Mouse (Mus musculus): Measurements from ENCODE around the gene Foxred2.

The Foxred2 gene

DNA sequence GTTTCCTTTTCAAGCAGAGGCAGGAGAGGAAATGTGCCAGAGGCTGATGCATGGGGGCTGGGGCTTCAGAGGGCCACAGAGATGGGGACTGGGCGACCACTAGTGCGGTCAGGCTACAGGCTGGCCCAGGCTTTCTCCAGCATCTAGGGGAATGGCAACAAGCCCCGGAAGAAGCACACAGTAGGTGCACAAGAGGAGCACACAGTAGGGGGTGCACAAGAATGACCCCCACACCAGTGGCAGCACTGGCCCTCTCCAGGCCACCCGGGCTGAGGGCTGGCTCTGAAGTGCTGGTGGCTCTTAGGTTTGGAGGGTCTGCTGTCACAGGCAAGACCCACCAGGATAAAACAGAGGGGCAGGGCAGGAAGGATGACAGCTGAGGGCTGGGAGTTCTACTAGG, 41.2 kb downstream of the Foxred2 start:
- DNase-seq (ENCODE audit: low read depth, low spot score), result no peak

DNA sequence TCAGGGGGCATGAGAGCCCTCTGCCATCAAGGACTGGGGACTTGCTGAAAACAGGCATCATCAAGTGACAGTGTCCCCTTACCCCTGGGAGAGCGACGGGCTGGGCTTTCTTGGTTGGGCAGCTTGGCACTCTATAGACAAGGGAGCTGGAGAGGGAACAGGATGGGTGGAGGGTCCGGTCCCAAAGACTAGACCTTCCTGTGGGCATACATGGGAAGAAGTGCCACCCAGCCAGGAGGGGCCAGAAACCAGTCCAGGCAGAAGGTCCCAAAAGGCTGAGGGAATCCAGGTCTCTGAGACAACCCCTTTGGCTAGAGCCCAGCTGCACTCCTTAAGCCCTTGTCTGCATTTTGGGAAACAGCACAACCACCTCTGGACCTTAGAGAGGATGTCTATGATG, 42.0 kb downstream of the Foxred2 start:
- no peak for DNase-seq (ENCODE audit: low read depth, low spot score)

GRCm38 (mm10) chr15:77913054-77913453, 43.5 kb downstream of the Foxred2 start:
- DNase-seq (ENCODE audit: low read depth, low spot score), result no peak

DNA sequence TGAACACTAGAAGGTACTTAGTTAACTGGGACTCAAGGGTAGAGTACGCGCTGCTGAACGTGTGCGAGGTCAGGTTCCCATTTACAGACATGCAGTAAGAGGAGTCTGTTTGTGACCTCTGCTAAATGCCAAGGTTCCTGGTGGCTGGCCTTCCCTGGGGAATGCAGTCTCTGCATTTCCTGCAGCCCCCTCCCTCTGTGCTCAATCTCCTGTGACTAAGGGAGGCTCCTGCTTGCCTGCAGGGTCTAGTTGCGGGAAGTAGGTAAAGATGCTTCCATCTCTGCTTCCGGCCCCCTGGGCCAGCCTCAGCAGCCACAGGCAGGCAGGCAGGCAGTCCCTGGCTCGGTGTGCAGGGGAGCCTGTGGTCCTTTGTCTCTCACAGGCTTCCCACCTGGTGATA, 43.9 kb downstream of the Foxred2 start:
- DNase-seq (ENCODE audit: low read depth, low spot score), result no peak

DNA sequence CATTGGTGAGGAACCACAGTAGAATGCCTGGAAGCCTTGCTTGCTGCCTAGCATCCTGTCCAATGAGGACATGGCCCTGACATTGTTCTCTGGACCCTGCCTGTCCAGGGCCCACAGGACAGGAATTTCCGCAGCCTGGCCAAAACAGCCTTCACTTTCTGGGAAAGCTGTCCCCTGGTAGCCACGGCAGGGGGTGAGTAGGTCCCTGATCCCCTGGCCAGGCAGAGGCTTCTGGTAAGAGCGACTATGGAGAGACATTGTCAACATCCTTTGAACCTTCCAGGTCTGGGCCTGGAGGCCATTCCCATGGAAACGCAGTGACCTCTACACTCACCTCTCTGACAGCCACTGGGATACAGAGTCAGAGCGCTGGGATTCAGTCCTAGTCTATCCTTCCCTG, 44.5 kb downstream of the Foxred2 start:
- no peak for DNase-seq (ENCODE audit: low read depth, low spot score)

DNA sequence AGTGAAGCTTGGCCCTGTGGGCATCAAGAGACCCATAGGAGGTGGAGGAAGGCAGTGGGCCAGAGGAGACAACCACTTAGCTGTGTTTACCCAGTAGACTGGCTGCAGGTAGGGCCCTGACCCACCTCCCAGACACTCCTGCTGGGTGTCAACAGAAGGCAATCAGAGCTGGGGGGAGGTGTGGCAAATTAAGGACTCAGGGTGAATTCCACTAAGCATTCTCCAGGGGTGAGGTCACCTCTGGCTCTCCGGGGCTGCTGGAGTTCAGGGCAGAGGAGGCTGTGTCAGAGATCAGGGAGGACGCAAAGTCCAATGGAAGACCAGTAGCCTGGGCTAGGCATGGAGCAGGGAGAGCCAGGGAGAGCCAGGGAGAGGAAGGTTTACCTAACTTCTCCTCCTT, 45.5 kb downstream of the Foxred2 start:
- no peak for DNase-seq (ENCODE audit: low read depth, low spot score)

DNA sequence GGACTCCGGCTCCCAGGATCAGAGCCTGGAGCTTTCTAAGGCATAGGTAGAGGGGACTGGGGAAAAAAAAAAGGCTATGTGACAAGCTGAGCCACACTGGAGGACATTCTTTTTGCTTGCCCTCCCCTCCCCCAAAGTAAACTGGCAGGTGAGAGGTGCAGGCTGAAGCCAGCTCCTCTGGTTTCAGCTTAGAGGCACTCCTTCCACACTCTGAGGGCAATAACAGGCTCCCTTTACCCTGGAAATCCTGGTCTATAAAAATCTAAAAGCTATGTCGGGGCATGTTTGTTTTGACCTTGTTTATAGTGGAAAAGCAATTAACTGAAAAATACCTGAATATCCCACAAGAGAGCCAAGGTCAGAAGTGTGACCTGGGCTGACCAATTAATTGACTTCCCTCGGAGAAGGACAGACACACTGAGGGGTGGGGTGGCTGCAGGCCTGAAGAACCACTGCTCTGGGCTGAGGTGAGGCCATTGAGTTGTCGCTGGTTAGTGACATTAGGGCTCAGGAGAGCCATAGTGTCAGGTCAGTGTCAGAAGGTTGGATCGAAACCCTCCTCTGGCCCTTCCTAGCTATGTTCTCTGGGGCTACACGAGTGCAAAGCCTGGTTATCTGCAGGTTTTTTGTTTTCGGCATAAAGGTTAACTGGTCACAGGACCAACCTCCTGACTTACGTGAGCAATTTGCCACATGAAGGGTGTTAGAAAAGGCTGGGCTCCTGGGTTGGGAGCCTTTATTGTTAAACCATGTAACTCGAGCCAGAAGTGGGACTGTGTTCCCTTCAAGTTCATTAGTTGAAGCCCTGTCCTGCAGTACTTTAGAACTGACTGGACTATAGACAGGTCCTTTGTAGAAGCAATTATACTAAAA, 48.6 kb downstream of the Foxred2 start:
- no peak for DNase-seq (ENCODE audit: low read depth, low spot score)

DNA sequence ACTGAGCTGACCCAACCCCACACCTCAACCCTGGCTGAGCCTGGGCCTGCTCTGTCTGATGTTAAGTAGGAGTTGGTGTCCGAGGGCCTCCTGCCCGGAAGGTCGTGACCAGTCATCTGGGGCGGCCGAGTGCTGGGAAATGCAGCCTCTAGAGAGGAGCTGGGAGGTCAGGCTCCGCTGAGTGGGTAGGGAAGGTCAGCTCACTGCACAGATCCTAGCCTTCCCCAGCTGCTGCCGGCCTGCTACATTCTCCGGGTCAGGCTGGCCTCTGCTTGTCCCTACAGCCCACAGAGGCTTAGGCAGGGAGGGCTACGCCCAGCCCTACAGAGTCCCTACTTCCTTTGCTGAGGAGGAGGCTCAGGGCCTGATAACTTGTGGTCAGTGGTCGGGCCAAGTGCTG, 50.0 kb downstream of the Foxred2 start:
- no peak for DNase-seq (ENCODE audit: low read depth, low spot score)

DNA sequence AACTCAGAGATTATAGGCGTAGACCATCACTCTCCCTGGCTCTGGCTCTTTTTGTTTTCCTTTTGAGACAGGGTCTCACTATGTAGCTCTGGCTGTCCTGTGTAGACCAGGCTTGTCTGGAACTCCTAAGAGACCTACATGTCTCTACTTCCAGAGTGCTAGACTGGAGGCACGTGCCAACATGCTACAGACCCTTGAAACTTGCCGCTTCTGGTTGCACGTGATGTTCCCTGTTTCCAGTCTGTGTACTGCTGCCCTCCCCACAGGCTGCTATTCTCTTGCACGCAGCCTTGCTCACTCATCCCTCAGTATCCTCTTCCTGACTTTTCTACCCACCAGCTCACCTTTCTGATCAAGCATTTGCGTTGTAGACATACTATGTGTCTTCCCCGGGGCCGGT, 50.4 kb downstream of the Foxred2 start:
- DNase-seq (ENCODE audit: low read depth, low spot score), result no peak

DNA sequence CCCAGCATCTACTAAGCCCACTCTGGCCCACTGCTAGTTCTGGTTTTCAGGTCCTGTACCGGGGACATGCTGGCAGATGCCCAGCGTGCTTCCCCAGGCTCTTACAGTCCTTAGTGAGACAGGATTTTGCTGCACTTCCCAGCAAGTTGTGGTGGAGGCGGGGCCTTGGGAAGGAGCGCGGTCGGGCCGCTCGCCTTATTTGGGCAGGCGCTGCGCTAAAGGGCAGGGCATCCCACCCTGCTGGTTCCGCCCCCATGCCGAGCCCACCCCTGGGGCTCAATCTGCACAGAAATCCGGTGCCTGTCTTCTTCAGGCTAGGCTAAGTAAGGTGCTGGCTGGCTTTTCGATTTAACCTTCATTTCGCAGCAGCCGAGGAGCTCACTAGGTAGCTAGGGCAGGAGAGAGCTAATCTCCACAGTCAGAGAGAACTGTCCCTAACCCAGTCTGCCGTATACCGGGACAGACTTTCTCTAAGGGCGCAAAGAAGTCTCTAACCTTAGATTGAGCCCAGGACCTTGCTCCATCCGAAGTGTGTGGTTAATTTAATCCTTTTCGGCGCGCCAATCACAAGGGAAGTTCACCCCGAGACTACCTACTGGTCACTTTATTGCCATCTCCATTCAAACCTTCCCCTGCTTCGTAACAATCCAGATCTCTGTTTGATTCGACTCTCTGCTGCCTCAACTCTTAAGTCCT, 51.1 kb downstream of the Foxred2 start:
- no peak for DNase-seq (ENCODE audit: low read depth, low spot score)

DNA sequence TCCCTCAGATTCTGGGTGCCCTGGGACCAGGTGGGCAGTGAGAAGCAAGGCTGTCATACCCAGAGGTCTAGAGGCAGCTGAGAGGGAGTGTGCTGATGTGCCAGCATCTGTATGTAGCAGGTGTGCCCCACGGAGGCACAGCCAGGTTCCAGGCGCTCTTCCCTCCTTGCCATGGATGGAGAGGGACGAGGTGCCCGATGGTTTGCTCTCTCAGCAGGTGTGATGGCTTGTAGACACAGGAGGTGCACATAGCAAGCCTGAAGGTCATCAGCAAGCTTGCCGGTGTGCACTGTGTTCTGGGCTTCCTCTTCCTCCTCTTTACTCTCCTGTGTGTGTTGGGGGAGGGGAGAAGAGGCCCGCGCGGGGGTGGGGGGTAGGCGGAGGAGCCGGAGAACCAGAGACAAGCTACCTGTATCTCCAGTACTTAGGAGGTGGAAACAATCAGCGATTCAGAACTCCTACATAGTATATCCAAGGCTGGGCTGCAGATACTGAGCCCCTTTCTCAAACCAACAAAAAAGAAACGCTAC, 52.1 kb downstream of the Foxred2 start:
- DNase-seq (ENCODE audit: low read depth, low spot score), result no peak

GRCm38 (mm10) chr15:77903176-77903575, 53.3 kb downstream of the Foxred2 start:
- DNase-seq (ENCODE audit: low read depth, low spot score), result no peak

- DNase-seq (ENCODE audit: low read depth, low spot score), result no peak
Observed at GRCm38 (mm10) chr15:77894926-77895325, 61.6 kb downstream of the Foxred2 start.

- no peak for DNase-seq (ENCODE audit: low read depth, low spot score)
Observed at GRCm38 (mm10) chr15:77893292-77893691, 63.2 kb downstream of the Foxred2 start.

GRCm38 (mm10) chr15:77892420-77892819, 64.1 kb downstream of the Foxred2 start:
- DNase-seq (ENCODE audit: low read depth, low spot score), result no peak

DNA sequence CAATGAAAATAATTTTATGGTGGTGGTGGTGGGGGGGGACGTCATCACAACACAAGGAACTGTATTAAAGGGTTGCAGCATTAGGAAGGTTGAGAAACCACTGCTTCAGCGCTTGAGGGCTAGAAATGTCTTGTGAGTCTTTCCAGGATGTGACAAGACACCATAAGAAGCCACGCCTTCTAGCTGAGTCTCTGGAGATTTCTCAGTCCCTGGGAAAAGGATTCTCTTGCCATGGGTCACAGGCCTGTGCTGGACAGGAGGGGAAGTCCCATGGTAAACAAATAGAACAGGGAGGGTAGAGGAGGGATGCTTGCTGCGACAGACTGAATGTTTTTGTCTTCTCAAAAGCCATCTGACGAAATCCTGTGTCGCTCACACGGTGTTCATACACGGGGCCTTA, 64.8 kb downstream of the Foxred2 start:
- no peak for DNase-seq (ENCODE audit: low read depth, low spot score)

Measured in retina, postnatal 7 days (tissue).